Mouse (Mus musculus) liver, embryonic 14.5 days (tissue): ENCODE measurements at regions not wholly inside any gene's neighbourhood (a gene's known extent, or its start where the extent isn't known, plus 50 kb on each side); places are given as distances from the start of the nearest gene placed in this dataset.
"Not testable (repeated sequence)": the region's sequence is repeated elsewhere in the genome, so short reads cannot be mapped to it uniquely, and the experiment has no call there.

Experiments
- ATAC-seq: fragments of 200-750 bp; cut with Nextera tagmentation; 2 replicates; pipeline ENCODE4 v1.8.0; 2017; ENCODE audit warnings: moderate number of reproducible peaks, mild to moderate bottlenecking, moderate library complexity; ENCODE audit not compliant: insufficient read depth
- DNase-seq, 3 experiments: peaks; one replicate each; pipeline ENCODE4 v3.0.0-alpha.2; 2012 to 2013; ENCODE audit warnings: low read depth in 3 of 3, low spot score in 3 of 3
- H3K27ac ChIP-seq: fragments of 300-500 bp; sonication (generic); 2 replicates; pipeline ENCODE4 v1.5.1; 2014; ENCODE audit warnings: moderate library complexity, mild to moderate bottlenecking, control low read depth, inconsistent platforms
- H3K27me3 ChIP-seq: fragments of 300-500 bp; sonication (generic); 2 replicates; pipeline ENCODE4 v1.6.1; 2014; ENCODE audit warnings: mild to moderate bottlenecking, low read length, moderate library complexity; ENCODE audit not compliant: control insufficient read depth, insufficient read depth
- H3K36me3 ChIP-seq: fragments of 300-500 bp; sonication (generic); replicated peaks from 2 replicates; pipeline ENCODE4 v1.6.1; 2014; ENCODE audit warnings: low read depth; ENCODE audit not compliant: control insufficient read depth, insufficient read depth
- H3K4me1 ChIP-seq, 2 experiments: fragments of 200-500 bp in 1 of 2; fragments of 300-500 bp in 1 of 2; sonication (generic) in 1 of 2; replicated peaks; 2 replicates each; pipeline ENCODE4 v1.6.1; 2012 to 2014; ENCODE audit warnings: antibody characterized with exemption in 1 of 2, inconsistent platforms in 1 of 2, low read length in 1 of 2; ENCODE audit not compliant: control insufficient read depth in 2 of 2, insufficient read depth in 2 of 2
- H3K4me2 ChIP-seq: fragments of 300-500 bp; sonication (generic); 2 replicates; pipeline ENCODE4 v1.6.1; 2014; ENCODE audit warnings: low read depth, mild to moderate bottlenecking, control low read depth, moderate library complexity
- H3K4me3 ChIP-seq, 2 experiments: fragments of 200-500 bp in 1 of 2; fragments of 300-500 bp in 1 of 2; sonication (generic) in 1 of 2; 2 replicates each; pipeline ENCODE4 v1.5.1; 2012 to 2014; ENCODE audit warnings: low read depth in 2 of 2, low read length in 2 of 2, mild to moderate bottlenecking in 2 of 2, control low read depth in 1 of 2, inconsistent platforms in 1 of 2, moderate library complexity in 1 of 2; ENCODE audit not compliant: insufficient read depth in 1 of 2
- H3K9ac ChIP-seq: fragments of 300-500 bp; sonication (generic); replicated peaks from 2 replicates; pipeline ENCODE4 v1.6.1; 2014; ENCODE audit warnings: mild to moderate bottlenecking, control low read depth, moderate library complexity
- H3K9me3 ChIP-seq: fragments of 300-500 bp; sonication (generic); 2 replicates; pipeline ENCODE4 v1.6.1; 2016; ENCODE audit warnings: low read length, mixed read lengths; ENCODE audit not compliant: control insufficient read depth
- CTCF ChIP-seq: IDR thresholded peaks from 2 replicates; pipeline ENCODE4 v1.5.1; 2016; ENCODE audit warnings: antibody characterized with exemption, low read depth, control low read depth
- EP300 ChIP-seq: IDR thresholded peaks from 2 replicates; pipeline ENCODE4 v1.6.1; 2016; ENCODE audit warnings: antibody characterized with exemption, low read depth
- WGBS: fragments of 180-500 bp; shearing (Covaris S2); extraction: QIAGEN DNeasy Blood & Tissue Kit; methylation state at CpG from one replicate; pipeline ENCODE4 v1.1.7; 2014; ENCODE audit not compliant: insufficient replicate concordance; 5-methylcytosine and 5-hydroxymethylcytosine counted together

DNA sequence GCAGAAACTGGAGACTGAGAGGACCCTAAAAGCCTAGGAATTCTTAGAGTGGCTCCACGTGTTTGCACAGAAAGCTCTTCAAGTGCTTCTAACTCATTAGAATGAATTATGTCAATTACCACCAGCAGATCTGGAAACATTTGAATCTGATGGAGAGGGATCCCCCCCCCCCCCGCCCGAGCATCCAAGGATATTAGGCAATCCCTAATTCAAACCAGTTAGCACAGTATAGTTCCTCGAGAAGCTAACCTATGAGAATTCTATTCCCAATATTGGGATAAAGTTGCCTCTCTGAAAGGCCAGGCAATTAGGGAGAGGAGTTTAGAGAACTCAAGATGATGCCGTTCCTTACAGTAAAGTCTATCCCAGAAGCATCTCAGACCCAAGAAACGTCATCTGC lies 354.9 kb upstream of the Fign start:
- Histone ChIP-seq H3K4me1 (no peaks in the 10 kb centered on the region), H3K4me3 (no peak overlapping the region), H3K36me3 (no peaks in the 10 kb centered on the region), H3K27me3 (no peaks in the 10 kb centered on the region), H3K27ac (no peak overlapping the region), H3K9ac (no peak overlapping the region), H3K9me3 (no peaks in the 10 kb centered on the region), H3K4me2 (no peak overlapping the region)
- DNase-seq (no peak), ATAC-seq (no peak)
- WGBS, result 51% methylated on average over 6 of the region's 6 CpGs
- TF ChIP-seq EP300 (no peak), CTCF (no peak)

DNA sequence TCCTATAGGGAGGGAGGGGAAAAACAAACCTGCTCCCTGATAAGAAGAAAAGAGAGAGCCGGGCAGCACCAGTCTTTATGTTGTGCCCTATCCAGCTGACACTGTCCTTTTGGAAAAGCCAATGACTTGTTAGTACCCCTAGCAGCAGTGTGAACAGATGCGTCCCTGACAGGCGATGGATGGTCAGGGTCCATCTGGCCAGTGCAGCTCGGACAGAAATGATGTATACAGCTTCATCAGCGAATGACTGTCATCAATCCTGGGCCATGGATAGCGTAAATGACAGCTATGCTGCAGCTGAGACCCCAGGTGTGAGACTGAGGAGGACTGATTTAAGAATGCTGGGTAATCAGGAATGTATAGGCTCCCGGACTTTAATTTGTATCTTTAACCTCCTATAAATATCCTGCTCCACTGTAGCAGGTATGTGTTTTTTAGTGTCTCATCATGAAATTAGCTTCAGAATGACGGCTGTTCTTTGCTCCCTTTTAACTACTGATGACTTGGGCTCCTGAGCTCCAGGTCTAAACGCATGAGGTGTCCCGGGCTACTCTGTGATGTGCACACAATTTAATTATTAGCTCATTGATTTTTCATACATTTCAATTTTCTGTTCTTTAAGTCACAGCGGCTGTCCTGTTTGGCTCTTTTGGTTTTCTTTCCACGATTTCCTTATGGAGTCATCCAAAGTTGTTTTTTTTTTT lies 353.9 kb upstream of the Fign start:
- WGBS, result 66% methylated on average over 12 of the region's 12 CpGs
- no peak for ATAC-seq

DNA sequence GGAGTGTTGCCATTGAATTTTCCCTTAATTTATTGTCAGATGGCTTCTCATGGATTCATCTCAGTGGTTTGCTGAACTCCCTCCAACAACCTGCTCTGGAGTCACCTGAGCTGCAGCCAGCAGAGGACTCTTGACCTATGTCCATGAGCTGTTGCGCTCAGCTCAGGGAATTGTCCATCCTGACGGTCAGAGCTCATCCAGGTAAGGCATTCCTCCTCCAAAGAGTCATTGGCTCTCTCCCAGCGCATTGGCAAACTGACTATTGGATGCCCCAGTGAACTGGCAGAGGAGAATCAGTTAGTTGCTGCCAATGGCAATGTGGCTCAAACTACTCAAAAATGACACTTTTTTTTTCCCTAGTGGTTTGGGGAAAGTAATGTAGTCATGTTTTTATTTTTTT lies 345.3 kb upstream of the Fign start:
- Histone ChIP-seq H3K4me1 (no peaks in the 10 kb centered on the region), H3K27ac (no peak overlapping the region), H3K27me3 (no peaks in the 10 kb centered on the region), H3K9me3 (no peaks in the 10 kb centered on the region), H3K36me3 (no peaks in the 10 kb centered on the region), H3K4me2 (no peak overlapping the region), H3K4me3 (no peak overlapping the region), H3K9ac (no peak overlapping the region)
- no peak for DNase-seq
- 68% methylated on average over 3 of the region's 3 CpGs for WGBS
- TF ChIP-seq CTCF (no peak), EP300 (no peak)
- ATAC-seq, result no peak

More for the DNA sequence above, 353.9 kb upstream of the Fign start:
- Histone ChIP-seq H3K4me1 (no peaks in the 10 kb centered on the region), H3K36me3 (no peaks in the 10 kb centered on the region), H3K27me3 (no peaks in the 10 kb centered on the region), H3K9ac (no peak overlapping the region), H3K4me3 (no peak overlapping the region), H3K9me3 (no peaks in the 10 kb centered on the region), H3K27ac (no peak overlapping the region), H3K4me2 (no peak overlapping the region)
- no peak for TF ChIP-seq CTCF
- TF ChIP-seq EP300, result no peak
- no peak for DNase-seq

DNA sequence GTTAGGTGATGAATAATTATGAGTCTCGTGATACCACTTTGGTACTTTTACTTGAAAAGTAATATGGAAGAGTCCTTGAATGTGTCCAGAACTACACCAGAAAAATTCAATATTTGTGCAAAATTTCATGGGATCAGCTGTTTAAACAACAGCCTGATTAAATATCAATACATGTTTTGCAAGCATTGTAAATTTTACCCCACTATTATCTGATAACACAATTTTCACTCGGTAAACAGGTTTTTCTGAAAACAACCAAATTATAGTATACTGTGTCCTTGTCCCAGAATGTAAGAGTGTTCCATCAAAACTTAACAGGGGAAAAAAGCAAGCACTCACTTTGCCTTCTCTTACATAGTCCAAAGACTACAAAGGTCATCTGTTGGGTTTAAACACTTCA lies 343.1 kb upstream of the Fign start:
- Histone ChIP-seq H3K4me3 (no peak overlapping the region), H3K36me3 (no peaks in the 10 kb centered on the region), H3K4me1 (no peaks in the 10 kb centered on the region), H3K9ac (no peak overlapping the region), H3K27ac (no peak overlapping the region), H3K27me3 (no peaks in the 10 kb centered on the region), H3K9me3 (no peaks in the 10 kb centered on the region), H3K4me2 (no peak overlapping the region)
- DNase-seq, result no peak
- 78% methylated on average over 2 of the region's 2 CpGs for WGBS
- ATAC-seq, result no peak
- TF ChIP-seq EP300 (no peak), CTCF (no peak)

DNA sequence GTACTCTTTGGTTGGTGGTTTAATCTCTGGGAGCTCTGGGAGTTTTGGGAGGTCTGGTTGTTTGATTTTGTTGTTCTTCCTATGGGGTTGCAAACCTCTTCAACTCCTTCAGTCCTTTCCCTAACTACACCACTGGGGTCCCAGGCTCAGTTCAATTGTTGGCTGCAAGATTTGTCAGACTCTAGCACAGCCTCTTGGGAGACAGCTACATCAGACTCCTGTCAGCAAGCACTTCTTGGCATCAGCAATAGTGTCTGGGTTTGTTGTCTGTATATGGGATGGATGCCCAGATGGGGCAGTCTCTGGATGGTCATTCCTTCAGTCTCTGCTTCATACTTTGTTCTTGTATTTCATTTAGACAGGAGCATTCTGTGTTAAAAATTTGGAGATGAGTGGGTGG lies 319.3 kb upstream of the Fign start:
- DNase-seq, H3K27ac ChIP-seq, H3K4me3 ChIP-seq, H3K4me2 ChIP-seq, H3K36me3 ChIP-seq, ATAC-seq, H3K9me3 ChIP-seq, H3K9ac ChIP-seq, H3K27me3 ChIP-seq, H3K4me1 ChIP-seq: not testable (repeated sequence)
